Comparison of ENCODE assay signal across 10 mouse cellular contexts in genomic region chr2:157075226-157075625, GRCm38 (mm10). TPM values are rescaled to one million over a fixed set of nuclear protein-coding genes. Genes with fewer than 3 reads are reported as not detected.
A peak's percentile ranks its signal among the peaks of the same experiment; 100 is the strongest.
DNase-seq lines count a peak whose midpoint lies in the region; ATAC-seq and TF ChIP-seq lines count a peak whose summit lies in the region.
"Had no signal": no experiment of that assay in that cellular context is flagged by ENCODE, and none has a peak within 500 bp of the region (broad histone marks: within the 10 kb centered on the region; RNA-seq: fewer than 3 reads in every experiment).

No protein-coding gene starts in this region.

- H3K4me1 ChIP-seq in heart, embryonic 16.5 days (ENCODE audit: control insufficient read depth, insufficient read depth, low read length) = peaks cover 71% of the 10 kb centered on the region
- H3K4me1 ChIP-seq in forebrain, embryonic 12.5 days = peaks cover 84% of the 10 kb centered on the region
- peaks cover 69% of the 10 kb centered on the region for H3K4me1 ChIP-seq in hindbrain, embryonic 16.5 days (ENCODE audit: control insufficient read depth, insufficient read depth, low read depth, low read length)
- peaks cover 45% of the 10 kb centered on the region for H3K4me1 ChIP-seq in midbrain, postnatal 0 days (ENCODE audit: insufficient read depth, low read length)

- no peaks in the 10 kb centered on the region for H3K9me3 ChIP-seq in heart, embryonic 16.5 days (replicated peaks; ENCODE audit: control insufficient read depth, low read length)
- H3K9me3 ChIP-seq in forebrain, embryonic 12.5 days = no peaks in the 10 kb centered on the region
- no peaks in the 10 kb centered on the region for H3K9me3 ChIP-seq in hindbrain, embryonic 16.5 days (ENCODE audit: control insufficient read depth, low read length)
- no peaks in the 10 kb centered on the region for H3K9me3 ChIP-seq in midbrain, postnatal 0 days (ENCODE audit: low read length)
- H3K9me3 ChIP-seq: liver, embryonic 15.5 days had no signal

- peak overlapping the region; percentile 44; the same call in 1 of the 2 replicates for H3K9ac ChIP-seq in heart, embryonic 16.5 days (ENCODE audit: low read length)
- H3K9ac ChIP-seq in forebrain, embryonic 12.5 days = 0 out of 2 replicates have a peak overlapping the region, but pooled peaks have one; percentile 8
- 0 out of 2 replicates have a peak overlapping the region, but pooled peaks have one; percentile 19 for H3K9ac ChIP-seq in hindbrain, embryonic 16.5 days (ENCODE audit: low read depth, low read length)
- H3K9ac ChIP-seq in midbrain, postnatal 0 days (replicated peaks; ENCODE audit: low read length, poor library complexity, severe bottlenecking) = 0 out of 2 replicates have a peak overlapping the region, but pooled peaks have one; percentile 42
- H3K9ac ChIP-seq: liver, embryonic 15.5 days had no signal

- no peaks in the 10 kb centered on the region for H3K27me3 ChIP-seq in heart, embryonic 16.5 days (ENCODE audit: control insufficient read depth, insufficient read depth, low read length)
- peaks cover 2% of the 10 kb centered on the region; the same call in 1 of the 2 replicates for H3K27me3 ChIP-seq in forebrain, embryonic 12.5 days
- no peaks in the 10 kb centered on the region for H3K27me3 ChIP-seq in hindbrain, embryonic 16.5 days (replicated peaks; ENCODE audit: control insufficient read depth, insufficient read depth, low read length)
- no peaks in the 10 kb centered on the region for H3K27me3 ChIP-seq in midbrain, postnatal 0 days (ENCODE audit: insufficient read depth, low read length)

- H3K27ac ChIP-seq in heart, embryonic 16.5 days (ENCODE audit: low read length) = peak overlapping the region; percentile 47
- no peak overlapping the region for H3K27ac ChIP-seq in forebrain, embryonic 12.5 days
- H3K27ac ChIP-seq in hindbrain, embryonic 16.5 days (ENCODE audit: low read depth, low read length) = peak overlapping the region; percentile 42; the same call in 1 of the 2 replicates
- H3K27ac ChIP-seq in midbrain, postnatal 0 days (ENCODE audit: low read depth, low read length) = no peak overlapping the region
- H3K27ac ChIP-seq: liver, embryonic 15.5 days had no signal

- no peaks in the 10 kb centered on the region for H3K36me3 ChIP-seq in heart, embryonic 16.5 days (ENCODE audit: control insufficient read depth, insufficient read depth)
- peaks cover 17% of the 10 kb centered on the region; the same call in 1 of the 2 replicates for H3K36me3 ChIP-seq in forebrain, embryonic 12.5 days (replicated peaks)
- 0 out of 2 replicates have a peak, but pooled peaks cover 2% of the 10 kb centered on the region for H3K36me3 ChIP-seq in hindbrain, embryonic 16.5 days (ENCODE audit: control insufficient read depth, insufficient read depth, low read length)
- peaks cover 6% of the 10 kb centered on the region; the same call in 1 of the 2 replicates for H3K36me3 ChIP-seq in midbrain, postnatal 0 days (ENCODE audit: insufficient read depth, low read length)
- H3K36me3 ChIP-seq: liver, embryonic 15.5 days had no signal

- no peak overlapping the region for H3K4me3 ChIP-seq in heart, embryonic 16.5 days (ENCODE audit: low read length)
- peak overlapping the region; percentile 17; the same call in 1 of the 2 replicates for H3K4me3 ChIP-seq in forebrain, embryonic 12.5 days (replicated peaks)
- H3K4me3 ChIP-seq in hindbrain, embryonic 16.5 days (ENCODE audit: low read length) = peak overlapping the region; percentile 82
- peak overlapping the region; percentile 92; the same call in 1 of the 2 replicates for H3K4me3 ChIP-seq in midbrain, postnatal 0 days (ENCODE audit: low read depth, low read length)
- H3K4me3 ChIP-seq: liver, embryonic 15.5 days had no signal

- no peak for DNase-seq in heart, adult 18-20 months
- DNase-seq in midbrain, postnatal 0 days (ENCODE audit: low spot score) = no peak
- no peak for DNase-seq in urinary bladder, postnatal 25 days (ENCODE audit: low spot score)
- DNase-seq in left cerebral cortex, adult 11 months (ENCODE audit: low spot score) = no peak
- DNase-seq in thymus, adult 18-20 months = no peak
- DNase-seq: adrenal gland, adult 2 months had no signal

- peak overlapping the region; percentile 91 for H3K4me2 ChIP-seq in heart, embryonic 16.5 days (ENCODE audit: low read depth, low read length)
- peak overlapping the region; percentile 95 for H3K4me2 ChIP-seq in forebrain, embryonic 12.5 days
- H3K4me2 ChIP-seq in hindbrain, embryonic 16.5 days (ENCODE audit: low read length) = peak overlapping the region; percentile 96
- H3K4me2 ChIP-seq in midbrain, postnatal 0 days (ENCODE audit: low read depth, low read length, poor library complexity, severe bottlenecking) = peak overlapping the region; percentile 99
- H3K4me2 ChIP-seq: liver, embryonic 15.5 days had no signal

- TF ChIP-seq CTCF in midbrain, postnatal 0 days (IDR thresholded peaks at IDR 0.05) = no peak

- 67% methylated on average over 3 of the region's 3 CpGs for WGBS in heart, embryonic 16.5 days
- WGBS in forebrain, embryonic 12.5 days = 87% methylated on average over 3 of the region's 3 CpGs
- WGBS in hindbrain, embryonic 16.5 days = 77% methylated on average over 3 of the region's 3 CpGs
- 86% methylated on average over 3 of the region's 3 CpGs for WGBS in midbrain, postnatal 0 days

- ATAC-seq in heart, embryonic 16.5 days (replicated peaks; ENCODE audit: extremely low read depth, insufficient read depth, low FRiP score) = no peak
- ATAC-seq in forebrain, embryonic 12.5 days (ENCODE audit: low FRiP score) = no peak
- no peak for ATAC-seq in hindbrain, embryonic 16.5 days
- no peak for ATAC-seq in midbrain, postnatal 0 days (ENCODE audit: low FRiP score)

RNA-seq across cellular contexts. Expression of gene Soga1, which starts 3.8 kb away (rescaled TPM):
- 1.7 and 3.1 TPM in 2 replicates for polyA plus RNA-seq in heart, embryonic 16.5 days (2015; fragmentation: Nextera tagmentation; extraction: Ambion mirVana)
- total RNA-seq in heart, adult 18-20 months (2021) = 10 to 100 TPM; 10.4 to 11.0 TPM
- polyA plus RNA-seq in forebrain, embryonic 12.5 days (2016; fragmentation: Nextera tagmentation; extraction: Ambion mirVana) = 6.0 and 7.4 TPM in 2 replicates
- 4.4 and 4.6 TPM in 2 replicates for polyA plus RNA-seq in hindbrain, embryonic 16.5 days (2015; fragmentation: Nextera tagmentation; extraction: Ambion mirVana)
- total RNA-seq in midbrain, postnatal 0 days (2014; rRNA removed) = 122 and 132 TPM in 2 replicates
- polyA plus RNA-seq in midbrain, postnatal 0 days (2015; fragmentation: Nextera tagmentation; extraction: Ambion mirVana) = 2.8 and 3.9 TPM in 2 replicates

RNA-seq across cellular contexts. Expression of gene Tldc2, which starts 11.6 kb away (rescaled TPM):
- polyA plus RNA-seq in heart, embryonic 16.5 days (2015; fragmentation: Nextera tagmentation; extraction: Ambion mirVana) = not detected in 2 replicates
- not detected for total RNA-seq in heart, adult 18-20 months (2021)
- polyA plus RNA-seq in forebrain, embryonic 12.5 days (2016; fragmentation: Nextera tagmentation; extraction: Ambion mirVana) = not detected in 2 replicates
- polyA plus RNA-seq in hindbrain, embryonic 16.5 days (2015; fragmentation: Nextera tagmentation; extraction: Ambion mirVana) = not detected in 2 replicates
- not detected in 2 replicates for total RNA-seq in midbrain, postnatal 0 days (2014; rRNA removed)
- polyA plus RNA-seq in midbrain, postnatal 0 days (2015; fragmentation: Nextera tagmentation; extraction: Ambion mirVana) = not detected in 2 replicates
- total RNA-seq: adrenal gland, adult 2 months had no signal
- polyA plus RNA-seq: liver, embryonic 15.5 days had no signal

RNA-seq across cellular contexts. Expression of gene Samhd1, which starts 59.8 kb away (rescaled TPM):
- polyA plus RNA-seq in heart, embryonic 16.5 days (2015; fragmentation: Nextera tagmentation; extraction: Ambion mirVana) = 15.3 and 17.0 TPM in 2 replicates
- 10 to 100 TPM; 21.7 to 26.3 TPM for total RNA-seq in heart, adult 18-20 months (2021)
- 20.7 and 22.6 TPM in 2 replicates for polyA plus RNA-seq in forebrain, embryonic 12.5 days (2016; fragmentation: Nextera tagmentation; extraction: Ambion mirVana)
- polyA plus RNA-seq in hindbrain, embryonic 16.5 days (2015; fragmentation: Nextera tagmentation; extraction: Ambion mirVana) = 9.5 and 11.1 TPM in 2 replicates
- 13.0 and 14.1 TPM in 2 replicates for total RNA-seq in midbrain, postnatal 0 days (2014; rRNA removed)
- polyA plus RNA-seq in midbrain, postnatal 0 days (2015; fragmentation: Nextera tagmentation; extraction: Ambion mirVana) = 8.7 and 9.9 TPM in 2 replicates

Comparison
In these comparisons a context has a peak if more than half of its experiments do, and no peak if none do; other contexts are left out.
1. H3K27ac ChIP-seq: peak in heart, embryonic 16.5 days (single experiment) and hindbrain, embryonic 16.5 days (single experiment); none in forebrain, embryonic 12.5 days (single experiment) and midbrain, postnatal 0 days (single experiment).
2. Peak in every context shown above with its lines, with median percentiles within 50 percentile points of each other: H3K4me2 ChIP-seq and H3K9ac ChIP-seq.